Mouse (Mus musculus) testis, postnatal 10 days (tissue): ENCODE measurements around the gene Defa30.
"Not testable (repeated sequence)": the region's sequence is repeated elsewhere in the genome, so short reads cannot be mapped to it uniquely, and the experiment has no call there.

Experiments
- DNase-seq: peaks from one replicate; pipeline ENCODE4 v3.0.0; 2021; ENCODE audit warnings: low spot score

Defa30 gene

GRCm38 (mm10) chr8:21134342-21134741 lies at the start of gene Defa30:
TSS of gene Defa30 (plus strand) at chr8:21134642.
- not testable (repeated sequence) for DNase-seq

- DNase-seq: peak; percentile 35
These were observed 41.3 kb upstream of the Defa30 start for GRCm38 (mm10) chr8:21093106-21093505.

- not testable (repeated sequence) for DNase-seq
These were observed 38.5 kb upstream of the Defa30 start, which contains the start of gene Gm14851 for GRCm38 (mm10) chr8:21095950-21096349. TSS of gene Gm14851 (minus strand) at chr8:21096050.

- DNase-seq: not testable (repeated sequence)
These were observed 27.5 kb downstream of the Defa30 start, which contains the start of gene Defa22 for GRCm38 (mm10) chr8:21161977-21162376. TSS of gene Defa22 (plus strand) at chr8:21162277.
